Mouse (Mus musculus) forebrain, embryonic 11.5 days (tissue): ENCODE data around the gene Txndc17. TPM values are rescaled to one million over a fixed set of nuclear protein-coding genes. Genes with fewer than 3 reads are reported as not detected.

Source experiments
- ATAC-seq: fragments of 200-750 bp; cut with Nextera tagmentation; replicated peaks from 2 replicates; pipeline ENCODE4 v1.8.0; 2017; ENCODE audit warnings: moderate TSS enrichment; ENCODE audit not compliant: low FRiP score
- DNase-seq: peaks from one replicate; pipeline ENCODE4 v3.0.0-alpha.2; 2017; ENCODE audit warnings: low spot score
- H3K27ac ChIP-seq: fragments of 300-500 bp; sonication (generic); 2 replicates; pipeline ENCODE4 v1.5.1; 2014; ENCODE audit warnings: low read depth, low read length
- H3K27me3 ChIP-seq: fragments of 300-500 bp; sonication (generic); 2 replicates; pipeline ENCODE4 v1.6.1; 2014; ENCODE audit warnings: mild to moderate bottlenecking, low read length, mixed read lengths; ENCODE audit not compliant: control insufficient read depth, insufficient read depth
- H3K36me3 ChIP-seq: fragments of 300-500 bp; sonication (generic); 2 replicates; pipeline ENCODE4 v1.6.1; 2014; ENCODE audit warnings: mild to moderate bottlenecking, low read length, moderate library complexity, mixed read lengths; ENCODE audit not compliant: control insufficient read depth, insufficient read depth
- H3K4me1 ChIP-seq: fragments of 300-500 bp; sonication (generic); replicated peaks from 2 replicates; pipeline ENCODE4 v1.6.1; 2014; ENCODE audit warnings: low read length, mixed read lengths; ENCODE audit not compliant: control insufficient read depth, insufficient read depth
- H3K4me2 ChIP-seq: fragments of 300-500 bp; sonication (generic); 2 replicates; pipeline ENCODE4 v1.6.1; 2014; ENCODE audit warnings: low read depth, mild to moderate bottlenecking, low read length, moderate library complexity, mixed read lengths; ENCODE audit not compliant: severe bottlenecking
- H3K4me3 ChIP-seq: fragments of 300-500 bp; sonication (generic); 2 replicates; pipeline ENCODE4 v1.5.1; 2014; ENCODE audit warnings: low read depth, low read length
- H3K9ac ChIP-seq: fragments of 300-500 bp; sonication (generic); 2 replicates; pipeline ENCODE4 v1.6.1; 2014; ENCODE audit warnings: low read length
- H3K9me3 ChIP-seq: fragments of 300-500 bp; sonication (generic); 2 replicates; pipeline ENCODE4 v1.6.1; 2016; ENCODE audit warnings: low read length, mixed read lengths; ENCODE audit not compliant: control insufficient read depth
- WGBS: fragments of 180-500 bp; shearing (Covaris S2); extraction: QIAGEN DNeasy Blood & Tissue Kit; methylation state at CpG from one replicate; pipeline ENCODE4 v1.1.7; 2014; 5-methylcytosine and 5-hydroxymethylcytosine counted together
- polyA plus RNA-seq: library from polyadenylated mRNA; unstranded; fragments of >200 nt; fragmentation: Nextera tagmentation; extraction: Ambion mirVana; gene quantifications from 2 replicates; pipeline ENCODE4 v1.2.1, GENCODE M21; 2014

Gene Txndc17
- polyA plus RNA-seq, 1 experiment from 2014 or later, result 156 TPM

DNA sequence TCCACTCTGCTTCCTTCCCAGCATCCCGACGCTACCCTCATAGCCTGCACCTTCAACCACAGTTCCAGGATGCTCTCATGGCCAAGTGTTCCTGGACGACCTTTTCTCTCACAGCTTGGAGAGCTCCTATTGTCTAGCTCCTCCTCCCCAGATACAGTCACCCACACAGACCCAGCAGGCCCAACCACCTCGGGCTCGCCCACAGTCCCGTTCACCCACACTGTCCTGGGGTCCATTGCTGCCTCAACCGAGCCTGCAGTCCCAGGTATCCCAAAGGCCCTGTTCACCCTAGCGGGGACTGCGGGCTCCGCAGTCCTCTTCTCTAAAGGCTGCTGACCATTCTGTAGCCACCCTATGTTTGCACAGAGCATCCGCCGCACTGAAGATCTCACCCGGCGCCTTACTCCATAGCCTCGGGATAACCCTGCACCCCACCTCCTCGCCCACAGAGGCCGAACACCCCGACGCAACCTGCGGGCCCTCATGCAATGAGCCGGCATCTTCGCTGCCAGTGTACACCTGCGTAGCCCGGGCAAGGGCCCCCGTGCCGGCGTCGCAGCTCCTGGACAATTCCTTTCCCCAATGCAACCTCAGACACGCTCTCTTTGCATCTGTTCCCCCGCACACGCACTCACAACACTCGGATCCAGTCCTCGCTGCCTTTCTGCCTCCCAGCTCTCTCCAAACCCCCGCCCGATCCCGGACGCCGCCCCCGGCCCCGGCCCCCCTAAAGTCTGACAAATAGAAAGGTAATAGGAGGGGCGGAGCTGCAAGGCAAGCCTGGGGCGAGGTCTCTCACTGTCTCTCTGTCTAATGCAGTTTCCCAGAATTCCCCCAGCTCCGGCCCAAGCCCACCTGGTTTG is 775 bp upstream of the Txndc17 start, which contains the start of gene Gm43951:
TSS of gene Gm43951 (minus strand) at position 500 of the 863 bp plus-strand sequence.
- WGBS, result under 1% methylated on average over 43 of the region's 43 CpGs
- Histone ChIP-seq H3K4me3 (peak within 1 kb of the TSS; percentile 87), H3K9ac (peak within 1 kb of the TSS; percentile 83), H3K27ac (peak within 1 kb of the TSS; percentile 43; the same call in 1 of the 2 replicates), H3K27me3 (no peaks in the 10 kb centered on the region), H3K4me1 (peaks cover 9% of the 10 kb centered on the region), H3K36me3 (peaks cover 3% of the 10 kb centered on the region; the same call in 1 of the 2 replicates), H3K4me2 (peak within 1 kb of the TSS; percentile 89), H3K9me3 (no peaks in the 10 kb centered on the region)
- peak; percentile 51 for ATAC-seq
- DNase-seq, result peak; percentile 66

DNA sequence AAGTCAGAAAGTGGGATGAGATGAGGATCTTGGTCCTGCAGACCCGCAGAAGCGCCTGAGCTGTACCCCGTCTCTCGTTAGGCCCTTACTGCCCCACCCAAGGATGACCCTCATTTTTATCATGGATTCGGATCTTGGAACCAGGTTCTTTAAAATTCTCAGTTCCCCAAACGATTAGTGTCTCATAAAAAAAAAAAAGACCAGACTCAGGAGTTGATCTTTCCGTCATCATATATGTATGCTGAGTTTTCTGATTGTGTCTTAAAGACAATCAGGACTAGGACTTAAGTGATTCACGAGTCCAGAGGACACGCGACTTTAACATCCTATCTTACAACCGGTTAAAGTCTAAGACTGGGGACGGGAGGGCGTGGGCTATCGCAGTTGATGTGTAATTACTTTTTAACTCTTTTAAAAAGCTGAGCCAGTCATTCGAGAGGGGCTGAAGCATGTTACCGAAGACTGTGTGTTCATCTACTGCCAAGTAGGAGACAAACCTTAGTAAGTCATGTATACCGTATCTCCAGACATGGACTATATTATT is 559 bp downstream of the Txndc17 start:
- DNase-seq, result no peak
- H3K9ac ChIP-seq, result peak overlapping the region; percentile 83
- H3K4me2 ChIP-seq, result peak overlapping the region; percentile 89
- ATAC-seq, result no peak
- no peaks in the 10 kb centered on the region for H3K9me3 ChIP-seq
- peaks cover 9% of the 10 kb centered on the region for H3K4me1 ChIP-seq
- no peaks in the 10 kb centered on the region for H3K27me3 ChIP-seq
- H3K27ac ChIP-seq, result no peak overlapping the region
- peaks cover 4% of the 10 kb centered on the region; the same call in 1 of the 2 replicates for H3K36me3 ChIP-seq
- 22% methylated on average over 17 of the region's 17 CpGs for WGBS
- peak overlapping the region; percentile 87 for H3K4me3 ChIP-seq

DNA sequence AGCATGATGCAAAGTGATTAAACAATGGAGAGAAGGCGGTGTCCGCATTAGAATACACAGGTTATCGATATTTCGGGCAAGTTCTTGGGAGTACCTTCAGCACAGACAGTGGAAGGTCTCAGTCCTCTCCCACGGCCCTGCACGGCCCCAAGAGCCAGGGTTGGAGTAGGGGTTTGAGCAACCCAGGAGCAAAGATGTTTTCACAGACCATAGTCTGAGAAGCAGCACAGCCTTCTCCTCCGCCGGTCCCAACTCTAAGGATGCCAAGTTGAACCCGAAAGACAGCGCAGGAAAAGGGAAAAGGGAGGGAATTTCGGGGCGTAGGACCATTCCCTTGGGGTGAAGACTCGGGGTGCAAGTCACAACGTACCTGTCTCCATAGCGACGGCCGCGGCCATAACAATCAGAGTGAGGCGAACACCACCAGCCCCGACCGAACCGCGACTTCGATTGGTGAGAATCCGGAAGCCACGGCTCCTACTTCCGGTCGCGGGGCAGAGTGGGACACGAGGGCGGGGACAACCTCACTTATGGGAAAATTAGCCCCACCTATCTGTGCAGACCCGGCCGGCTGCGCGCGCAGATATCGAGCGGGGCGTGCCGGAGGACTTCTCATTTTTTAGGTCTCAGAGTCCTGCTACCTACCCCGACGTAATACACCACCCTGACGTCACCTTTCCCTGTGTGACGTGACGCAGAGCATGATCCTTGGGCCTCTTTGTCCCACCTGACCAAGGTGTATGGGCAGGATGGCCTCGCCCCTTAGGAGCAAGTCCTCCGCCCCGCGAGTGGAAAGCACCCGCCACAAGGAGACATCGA is 7.5 kb downstream of the Txndc17 start:
- H3K4me2 ChIP-seq, result peak overlapping the region; percentile 97
- no peaks in the 10 kb centered on the region for H3K27me3 ChIP-seq
- H3K4me3 ChIP-seq, result peak overlapping the region; percentile 85
- WGBS, result 2% methylated on average over 51 of the region's 51 CpGs
- H3K4me1 ChIP-seq, result no peaks in the 10 kb centered on the region; the same call in 1 of the 2 replicates
- DNase-seq (peak; percentile 98), ATAC-seq (peak; percentile 97)
- H3K27ac ChIP-seq, result 0 out of 2 replicates have a peak overlapping the region, but pooled peaks have one; percentile 37
- H3K36me3 ChIP-seq, result peaks cover 5% of the 10 kb centered on the region; the same call in 1 of the 2 replicates
- H3K9me3 ChIP-seq, result no peaks in the 10 kb centered on the region
- peak overlapping the region; percentile 76 for H3K9ac ChIP-seq

DNA sequence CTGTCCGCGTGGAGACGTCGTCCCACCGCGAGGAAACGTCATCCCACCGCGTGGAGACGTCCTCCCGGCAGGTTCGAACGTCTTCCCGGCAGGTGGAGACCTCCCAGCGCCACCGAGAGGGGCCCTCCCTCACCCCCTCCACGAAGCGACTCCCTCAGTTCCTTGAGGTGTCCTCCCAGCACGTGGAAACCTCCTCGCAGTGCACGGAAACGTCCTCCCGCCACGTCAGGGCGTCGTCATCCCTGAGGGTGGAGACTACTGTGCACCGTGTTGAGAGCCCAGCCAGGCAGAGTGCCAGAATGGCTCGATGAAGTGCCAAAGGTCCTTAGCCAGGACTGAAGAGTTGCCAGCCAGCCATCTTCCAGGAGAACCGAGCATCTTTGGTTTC is 8.1 kb downstream of the Txndc17 start, which contains the start of gene Med31:
TSS of gene Med31 (minus strand) at position 183 of the 388 bp plus-strand sequence.
- H3K36me3 ChIP-seq, result peaks cover 5% of the 10 kb centered on the region; the same call in 1 of the 2 replicates
- H3K9me3 ChIP-seq, result no peaks in the 10 kb centered on the region
- no peaks in the 10 kb centered on the region; the same call in 1 of the 2 replicates for H3K4me1 ChIP-seq
- H3K4me3 ChIP-seq, result peak within 1 kb of the TSS; percentile 85
- peak within 1 kb of the TSS; percentile 76 for H3K9ac ChIP-seq
- WGBS, result 6% methylated on average over 29 of the region's 29 CpGs
- DNase-seq (no peak), ATAC-seq (peak; percentile 65)
- no peaks in the 10 kb centered on the region for H3K27me3 ChIP-seq
- H3K27ac ChIP-seq, result 0 out of 2 replicates have a peak within 1 kb of the TSS, but pooled peaks have one; percentile 37
- H3K4me2 ChIP-seq, result peak within 1 kb of the TSS; percentile 97

DNA sequence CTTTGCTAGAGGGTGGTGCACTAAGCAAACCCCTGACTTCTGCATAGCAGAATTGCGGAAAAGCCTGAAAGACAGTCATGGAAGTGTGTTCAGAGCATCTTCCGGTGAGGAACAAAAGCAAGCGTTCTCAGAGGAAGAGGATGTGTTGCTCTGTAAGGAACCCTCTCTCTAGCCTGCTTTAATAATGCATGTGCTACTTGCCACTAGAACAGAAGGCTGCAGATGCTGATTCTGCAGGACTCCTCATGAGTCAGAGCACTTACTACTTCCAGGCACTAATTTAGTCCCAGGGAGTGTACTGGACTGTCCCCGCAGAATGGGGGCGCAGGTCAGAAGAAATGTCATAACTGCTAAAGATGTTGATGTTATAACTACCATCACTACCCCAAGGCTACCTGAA is 9.8 kb downstream of the Txndc17 start:
- Histone ChIP-seq H3K27me3 (no peaks in the 10 kb centered on the region), H3K4me3 (no peak overlapping the region), H3K9me3 (no peaks in the 10 kb centered on the region), H3K9ac (no peak overlapping the region), H3K27ac (no peak overlapping the region), H3K4me1 (no peaks in the 10 kb centered on the region; the same call in 1 of the 2 replicates), H3K4me2 (no peak overlapping the region), H3K36me3 (peaks cover 2% of the 10 kb centered on the region; the same call in 1 of the 2 replicates)
- DNase-seq (no peak), ATAC-seq (no peak)
- WGBS, result 92% methylated on average over 5 of the region's 5 CpGs

DNA sequence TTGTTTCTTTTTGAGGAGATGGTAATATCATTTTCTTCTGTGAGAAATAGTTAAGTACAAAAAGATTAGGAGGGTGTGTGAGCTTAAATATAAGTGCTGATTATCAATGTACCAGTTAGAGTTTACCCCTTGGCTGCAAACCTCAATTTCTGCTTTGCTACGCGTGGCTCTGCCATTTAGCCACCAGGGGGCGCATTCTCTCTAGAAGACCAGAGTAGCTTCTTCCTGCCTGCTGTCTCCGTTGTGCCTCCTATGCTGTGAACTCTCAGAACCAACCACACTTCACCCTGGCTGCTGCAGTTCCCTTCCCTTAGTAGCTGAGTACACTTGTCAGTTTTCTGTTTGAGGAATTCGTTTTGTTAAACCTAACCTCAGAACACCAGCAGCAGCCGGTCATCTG is 13.9 kb downstream of the Txndc17 start:
- WGBS, result 19% methylated on average over 6 of the region's 6 CpGs

DNA sequence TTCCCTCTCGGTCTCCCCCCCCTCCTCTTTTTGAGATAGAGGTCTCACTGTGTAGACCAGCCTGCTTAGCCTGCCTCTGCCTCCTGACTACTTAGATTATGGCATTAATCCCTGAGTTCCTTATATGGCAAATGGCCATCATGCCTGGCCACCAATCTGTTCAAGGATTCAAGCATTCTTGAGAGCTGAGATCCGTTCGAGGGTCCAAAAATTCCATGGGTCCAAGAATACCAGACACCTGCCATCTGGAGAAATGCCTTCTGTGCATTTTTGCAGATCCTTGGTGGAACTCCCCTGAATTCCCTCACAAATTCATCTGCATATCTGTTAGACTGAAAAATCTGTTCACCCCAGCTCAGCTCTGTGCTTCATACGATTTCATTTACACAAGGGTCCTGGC is 16.1 kb downstream of the Txndc17 start:
- no peak overlapping the region for H3K27ac ChIP-seq
- no peaks in the 10 kb centered on the region for H3K9me3 ChIP-seq
- no peak overlapping the region for H3K4me2 ChIP-seq
- no peak for DNase-seq
- H3K4me1 ChIP-seq, result 0 out of 2 replicates have a peak, but pooled peaks cover 2% of the 10 kb centered on the region
- no peak for ATAC-seq
- WGBS, result 78% methylated on average over 4 of the region's 4 CpGs
- no peaks in the 10 kb centered on the region for H3K27me3 ChIP-seq
- H3K9ac ChIP-seq, result no peak overlapping the region
- H3K36me3 ChIP-seq, result no peaks in the 10 kb centered on the region
- H3K4me3 ChIP-seq, result no peak overlapping the region

More for the DNA sequence above, 13.9 kb downstream of the Txndc17 start:
- H3K4me3 ChIP-seq, result no peak overlapping the region
- no peak overlapping the region for H3K4me2 ChIP-seq
- DNase-seq (peak; percentile 81), ATAC-seq (no peak)
- H3K9ac ChIP-seq, result no peak overlapping the region
- H3K27me3 ChIP-seq, result no peaks in the 10 kb centered on the region
- H3K27ac ChIP-seq, result no peak overlapping the region
- H3K9me3 ChIP-seq, result no peaks in the 10 kb centered on the region
- H3K36me3 ChIP-seq, result no peaks in the 10 kb centered on the region
- H3K4me1 ChIP-seq, result no peaks in the 10 kb centered on the region

DNA sequence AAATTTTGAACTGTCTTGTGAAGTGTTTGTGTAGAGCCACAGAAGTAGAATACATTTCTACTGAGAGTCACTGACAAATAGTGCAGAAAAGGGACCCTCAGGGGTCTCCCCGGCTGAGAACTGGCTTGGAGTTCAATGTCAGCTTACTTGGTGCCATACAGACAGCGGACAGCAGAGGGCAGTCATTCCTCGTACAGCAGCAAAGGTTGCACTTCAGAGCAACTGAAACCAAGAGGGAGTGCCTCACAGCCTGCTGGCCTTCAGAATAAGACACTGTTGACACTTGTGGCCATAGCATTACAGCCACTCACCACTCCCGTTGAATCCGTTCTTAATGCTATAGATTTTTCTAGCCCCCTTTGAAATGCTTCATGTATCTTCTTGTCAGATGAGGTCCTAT is 17.5 kb downstream of the Txndc17 start:
- Histone ChIP-seq H3K9ac (no peak overlapping the region), H3K36me3 (no peaks in the 10 kb centered on the region), H3K4me1 (0 out of 2 replicates have a peak, but pooled peaks cover 2% of the 10 kb centered on the region), H3K27ac (no peak overlapping the region), H3K4me3 (no peak overlapping the region), H3K4me2 (no peak overlapping the region), H3K9me3 (no peaks in the 10 kb centered on the region), H3K27me3 (no peaks in the 10 kb centered on the region)
- no peak for ATAC-seq
- DNase-seq, result peak; percentile 85
- 23% methylated on average over 5 of the region's 5 CpGs for WGBS
